Mouse (Mus musculus) liver, embryonic 14.5 days (tissue): ENCODE data around the gene Stx19.

Experiments
- CTCF ChIP-seq: IDR thresholded peaks from 2 replicates; pipeline ENCODE4 v1.5.1; 2016; ENCODE audit warnings: antibody characterized with exemption, low read depth, control low read depth
- EP300 ChIP-seq: IDR thresholded peaks from 2 replicates; pipeline ENCODE4 v1.6.1; 2016; ENCODE audit warnings: antibody characterized with exemption, low read depth

- TF ChIP-seq CTCF (no peak), EP300 (no peak)
These were observed 58.2 kb downstream of the Stx19 start for GRCm38 (mm10) chr16:62872688-62873117.
